Mouse (Mus musculus) liver, adult (tissue): ENCODE data around the gene Tnks1bp1.

Experiments
- GATA4 ChIP-seq: IDR thresholded peaks from 2 replicates; pipeline ENCODE4 v1.6.1; 2014; ENCODE audit warnings: mild to moderate bottlenecking, low read length; ENCODE audit not compliant: insufficient replicate concordance

The Tnks1bp1 gene

GRCm38 (mm10) chr2:85105426-85106013 is 57.7 kb downstream of the Tnks1bp1 start:
- no peak for TF ChIP-seq GATA4

- no peak for TF ChIP-seq GATA4
Observed at GRCm38 (mm10) chr2:85106068-85106790, 58.4 kb downstream of the Tnks1bp1 start.

DNA sequence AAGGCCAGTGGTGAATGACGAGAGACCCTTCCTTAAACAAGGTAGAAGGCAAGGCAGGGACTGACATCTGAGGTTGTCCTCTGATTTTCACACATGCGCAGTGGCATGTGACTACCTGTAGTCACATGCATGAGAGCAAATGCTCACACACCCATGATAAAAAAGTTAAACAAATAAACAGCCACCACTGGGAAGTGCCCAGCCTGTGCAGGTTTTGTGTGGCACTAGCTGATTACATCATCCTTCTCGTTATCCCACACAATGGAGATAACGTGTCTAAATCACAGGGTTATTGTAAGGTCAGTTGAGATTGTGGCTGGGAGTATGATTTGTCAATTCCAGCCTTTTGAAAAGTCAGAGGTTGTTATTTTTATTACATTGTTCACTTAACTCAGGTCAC is 59.1 kb downstream of the Tnks1bp1 start:
- no peak for TF ChIP-seq GATA4

- no peak for TF ChIP-seq GATA4
Observed at GRCm38 (mm10) chr2:85110288-85110875, 62.6 kb downstream of the Tnks1bp1 start.
